Mouse (Mus musculus): Measurements from ENCODE around the gene Calml4. TPM values are rescaled to one million over a fixed set of nuclear protein-coding genes. Genes with fewer than 3 reads are reported as not detected.
A peak's percentile ranks its signal among the peaks of the same experiment; 100 is the strongest.
"Not testable (repeated sequence)": the region's sequence is repeated elsewhere in the genome, so short reads cannot be mapped to it uniquely, and the experiment has no call there.

The Calml4 gene
- polyA plus RNA-seq, 1 experiment: 1.9 TPM

DNA sequence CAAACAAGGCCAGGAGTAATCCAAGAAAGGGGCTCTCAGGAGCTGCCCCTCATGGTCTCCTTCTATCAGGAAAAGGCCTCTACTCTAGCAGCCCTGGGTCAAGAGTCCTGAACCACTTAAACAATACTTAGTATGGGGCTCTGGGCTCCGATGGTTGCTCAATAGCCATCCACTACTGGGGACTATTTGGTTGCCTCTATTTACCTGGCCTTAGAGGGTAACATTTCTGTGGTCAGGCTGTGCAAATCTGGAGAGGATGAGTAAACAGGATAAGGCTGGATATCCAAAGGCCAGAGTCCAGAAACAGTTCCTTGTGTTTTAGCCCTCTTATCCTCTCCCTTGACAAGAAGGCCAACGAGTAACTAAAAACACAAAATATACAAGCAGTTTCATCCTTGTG is 43.1 kb upstream of the Calml4 start:
- no peaks in the 10 kb centered on the region for H3K36me3 ChIP-seq (ENCODE audit: control insufficient read depth, insufficient read depth, low read length)
- TF ChIP-seq POLR2A (IDR thresholded peaks at IDR 0.05; ENCODE audit: control insufficient read depth, extremely low read depth, insufficient read depth, low read length, poor library complexity): no peak
- no peak for TF ChIP-seq CTCF (IDR thresholded peaks at IDR 0.05; ENCODE audit: borderline replicate concordance, control insufficient read depth, extremely low read depth, insufficient read depth, low read length, poor library complexity)
- H3K4me1 ChIP-seq (replicated peaks; ENCODE audit: control insufficient read depth, insufficient read depth, low read length): peaks cover 6% of the 10 kb centered on the region
- H3K27me3 ChIP-seq (ENCODE audit: control insufficient read depth, insufficient read depth, low read length): no peaks in the 10 kb centered on the region
- H3K4me3 ChIP-seq (ENCODE audit: control insufficient read depth, insufficient read depth, low read length): no peak overlapping the region
- H3K27ac ChIP-seq (ENCODE audit: control insufficient read depth, insufficient read depth, low read length): no peak overlapping the region
- no peak for DNase-seq
- WGBS: 98% methylated on average over 2 of the region's 2 CpGs

- H3K4me3 ChIP-seq (ENCODE audit: control insufficient read depth, insufficient read depth, low read length): no peak overlapping the region
- no peak overlapping the region for H3K27ac ChIP-seq (ENCODE audit: control insufficient read depth, insufficient read depth, low read length)
- 89% methylated on average over 9 of the region's 9 CpGs for WGBS
- peaks cover 3% of the 10 kb centered on the region; the same call in 1 of the 2 replicates for H3K4me1 ChIP-seq (replicated peaks; ENCODE audit: control insufficient read depth, insufficient read depth, low read length)
- no peaks in the 10 kb centered on the region for H3K36me3 ChIP-seq (ENCODE audit: control insufficient read depth, insufficient read depth, low read length)
- H3K27me3 ChIP-seq (ENCODE audit: control insufficient read depth, insufficient read depth, low read length): no peaks in the 10 kb centered on the region
- no peak for TF ChIP-seq CTCF (IDR thresholded peaks at IDR 0.05; ENCODE audit: borderline replicate concordance, control insufficient read depth, extremely low read depth, insufficient read depth, low read length, poor library complexity)
- no peak for TF ChIP-seq POLR2A (IDR thresholded peaks at IDR 0.05; ENCODE audit: control insufficient read depth, extremely low read depth, insufficient read depth, low read length, poor library complexity)
- DNase-seq: no peak
Observed at GRCm38 (mm10) chr9:62816323-62817098, 41.4 kb upstream of the Calml4 start.

DNA sequence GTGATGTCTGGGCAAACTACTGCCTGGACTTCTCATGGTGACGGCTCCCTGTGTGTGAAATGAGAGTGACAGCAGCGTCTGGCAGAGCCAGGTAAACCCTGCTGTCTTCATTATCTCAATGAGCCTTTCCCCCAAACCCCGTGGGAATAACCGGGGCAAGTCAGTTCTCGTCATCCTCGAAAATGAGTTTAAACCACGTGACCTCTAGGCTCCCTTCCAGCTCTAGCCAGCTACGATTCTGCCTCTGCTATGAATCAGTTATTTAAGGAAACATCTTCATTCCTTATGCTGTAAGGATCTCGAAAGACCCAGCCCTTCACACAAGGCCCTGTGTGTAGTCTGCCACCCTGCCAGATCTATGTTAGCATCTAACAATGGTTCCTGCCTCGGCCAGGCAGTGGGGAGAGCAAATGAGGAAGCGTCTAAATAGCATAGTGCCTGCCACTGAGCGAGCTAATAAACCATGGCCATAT is 40.7 kb upstream of the Calml4 start:
- Histone ChIP-seq H3K27ac (ENCODE audit: control insufficient read depth, insufficient read depth, low read length) (peak overlapping the region; percentile 34; the same call in 1 of the 2 replicates), H3K36me3 (ENCODE audit: control insufficient read depth, insufficient read depth, low read length) (no peaks in the 10 kb centered on the region), H3K27me3 (ENCODE audit: control insufficient read depth, insufficient read depth, low read length) (no peaks in the 10 kb centered on the region), H3K4me1 (replicated peaks; ENCODE audit: control insufficient read depth, insufficient read depth, low read length) (peaks cover under 1% of the 10 kb centered on the region; the same call in 1 of the 2 replicates), H3K4me3 (ENCODE audit: control insufficient read depth, insufficient read depth, low read length) (no peak overlapping the region)
- no peak for DNase-seq
- 64% methylated on average over 12 of the region's 12 CpGs for WGBS
- TF ChIP-seq CTCF (IDR thresholded peaks at IDR 0.05; ENCODE audit: borderline replicate concordance, control insufficient read depth, extremely low read depth, insufficient read depth, low read length, poor library complexity) (no peak), POLR2A (IDR thresholded peaks at IDR 0.05; ENCODE audit: control insufficient read depth, extremely low read depth, insufficient read depth, low read length, poor library complexity) (no peak)

DNA sequence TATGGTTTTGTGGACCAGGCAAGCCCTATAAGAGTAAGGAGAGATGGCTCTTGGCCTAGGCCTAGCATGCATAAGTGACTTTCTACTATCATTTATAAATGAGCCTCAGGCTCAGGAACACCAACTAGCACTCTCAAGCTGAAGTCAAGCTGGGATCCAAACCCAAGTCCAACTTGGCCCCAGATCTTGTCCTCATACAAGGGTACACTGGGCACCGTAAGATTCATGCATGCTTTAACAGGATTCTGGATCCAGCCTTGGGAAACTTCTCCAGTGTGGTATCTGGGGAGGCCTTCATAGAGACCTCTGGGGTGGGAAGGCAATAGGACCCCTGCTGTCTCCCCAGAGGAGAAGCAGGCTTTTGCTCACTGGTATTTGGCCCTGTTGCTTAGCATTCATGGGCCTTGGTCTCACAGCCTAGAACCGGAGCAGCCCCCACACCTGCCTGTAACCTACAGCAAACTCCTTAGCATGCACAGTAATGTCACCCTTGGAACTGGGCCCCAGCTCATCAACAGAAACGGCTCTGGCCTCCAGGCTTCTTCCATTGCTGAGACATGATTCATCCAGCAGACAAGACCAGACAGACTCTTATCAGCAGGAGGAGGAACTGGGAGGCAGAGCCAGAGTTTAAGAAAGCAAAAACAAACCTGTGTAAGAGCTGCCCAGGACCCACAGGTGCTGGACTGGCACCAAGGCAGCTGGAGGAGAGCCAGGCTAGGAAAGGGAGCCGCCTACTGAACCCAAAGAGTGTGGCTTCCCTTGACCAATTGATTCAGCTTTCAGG is 39.9 kb upstream of the Calml4 start:
- H3K4me1 ChIP-seq (replicated peaks; ENCODE audit: control insufficient read depth, insufficient read depth, low read length): no peaks in the 10 kb centered on the region
- no peak for DNase-seq
- no peaks in the 10 kb centered on the region for H3K36me3 ChIP-seq (ENCODE audit: control insufficient read depth, insufficient read depth, low read length)
- no peaks in the 10 kb centered on the region for H3K27me3 ChIP-seq (ENCODE audit: control insufficient read depth, insufficient read depth, low read length)
- 91% methylated on average over 4 of the region's 4 CpGs for WGBS
- H3K4me3 ChIP-seq (ENCODE audit: control insufficient read depth, insufficient read depth, low read length): no peak overlapping the region
- H3K27ac ChIP-seq (ENCODE audit: control insufficient read depth, insufficient read depth, low read length): peak overlapping the region; percentile 34; the same call in 1 of the 2 replicates
- no peak for TF ChIP-seq CTCF (IDR thresholded peaks at IDR 0.05; ENCODE audit: borderline replicate concordance, control insufficient read depth, extremely low read depth, insufficient read depth, low read length, poor library complexity)
- no peak for TF ChIP-seq POLR2A (IDR thresholded peaks at IDR 0.05; ENCODE audit: control insufficient read depth, extremely low read depth, insufficient read depth, low read length, poor library complexity)

DNA sequence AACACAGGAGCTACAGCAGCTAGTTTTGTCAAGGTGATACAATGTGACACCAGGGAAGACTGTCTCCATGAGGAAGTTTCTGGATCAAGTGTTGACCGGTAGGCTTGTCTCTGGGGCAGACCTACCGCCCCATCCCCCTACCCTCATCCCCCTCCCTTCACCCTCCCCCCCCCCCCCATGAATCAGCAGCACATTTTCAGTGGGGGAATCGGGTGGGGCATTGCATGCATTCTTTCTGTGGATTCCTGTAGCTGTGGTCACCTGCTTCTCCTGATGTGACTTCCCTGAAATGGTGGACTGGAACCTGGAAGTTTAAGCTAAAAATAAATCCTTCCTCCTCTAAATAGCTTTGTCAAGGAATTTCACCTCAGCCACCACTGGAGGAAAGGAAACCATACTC is 38.4 kb upstream of the Calml4 start:
- 74% methylated on average over 3 of the region's 3 CpGs for WGBS

GRCm38 (mm10) chr9:62819910-62820309 is 38.0 kb upstream of the Calml4 start:
- not testable (repeated sequence) for H3K36me3 ChIP-seq (ENCODE audit: control insufficient read depth, insufficient read depth, low read length); H3K27me3 ChIP-seq (ENCODE audit: control insufficient read depth, insufficient read depth, low read length); H3K27ac ChIP-seq (ENCODE audit: control insufficient read depth, insufficient read depth, low read length); DNase-seq; H3K4me3 ChIP-seq (ENCODE audit: control insufficient read depth, insufficient read depth, low read length); H3K4me1 ChIP-seq (replicated peaks; ENCODE audit: control insufficient read depth, insufficient read depth, low read length)
- WGBS: 87% methylated on average over 6 of the region's 6 CpGs

More for the DNA sequence above, 38.4 kb upstream of the Calml4 start:
- Histone ChIP-seq H3K27ac (ENCODE audit: control insufficient read depth, insufficient read depth, low read length) (no peak overlapping the region), H3K4me1 (replicated peaks; ENCODE audit: control insufficient read depth, insufficient read depth, low read length) (no peaks in the 10 kb centered on the region), H3K27me3 (ENCODE audit: control insufficient read depth, insufficient read depth, low read length) (no peaks in the 10 kb centered on the region), H3K36me3 (ENCODE audit: control insufficient read depth, insufficient read depth, low read length) (no peaks in the 10 kb centered on the region), H3K4me3 (ENCODE audit: control insufficient read depth, insufficient read depth, low read length) (no peak overlapping the region)
- no peak for TF ChIP-seq POLR2A (IDR thresholded peaks at IDR 0.05; ENCODE audit: control insufficient read depth, extremely low read depth, insufficient read depth, low read length, poor library complexity)
- TF ChIP-seq CTCF (IDR thresholded peaks at IDR 0.05; ENCODE audit: borderline replicate concordance, control insufficient read depth, extremely low read depth, insufficient read depth, low read length, poor library complexity): no peak
- no peak for DNase-seq

All from thymus, adult 2 months (tissue).